Mouse (Mus musculus) lung, adult 2 months (tissue): ENCODE results near the gene T2. TPM values are rescaled to one million over a fixed set of nuclear protein-coding genes. Genes with fewer than 3 reads are reported as not detected.
A peak's percentile ranks its signal among the peaks of the same experiment; 100 is the strongest.
"Not testable (repeated sequence)": the region's sequence is repeated elsewhere in the genome, so short reads cannot be mapped to it uniquely, and the experiment has no call there.

Source experiments
- DNase-seq: peaks from one replicate; pipeline ENCODE4 v3.0.0; 2022
- H3K4me1 ChIP-seq: fragments of 200-500 bp; 2 replicates; pipeline ENCODE4 v1.6.1; 2011; ENCODE audit warnings: low read length; ENCODE audit not compliant: control insufficient read depth, insufficient read depth
- H3K4me3 ChIP-seq: fragments of 200-500 bp; replicated peaks from 2 replicates; pipeline ENCODE3; 2011; ENCODE audit warnings: low read depth, mild to moderate bottlenecking, control low read depth, low read length; ENCODE audit errors: extremely low read depth
- CTCF ChIP-seq: fragments of 200-500 bp; IDR thresholded peaks from 2 replicates; pipeline ENCODE4 v1.5.1; 2011; ENCODE audit warnings: mild to moderate bottlenecking, low read length, control low read depth; ENCODE audit not compliant: insufficient read depth
- POLR2A ChIP-seq: fragments of 200-500 bp; IDR thresholded peaks from 2 replicates; pipeline ENCODE4 v1.6.1; 2011; ENCODE audit warnings: low read depth, mild to moderate bottlenecking, control low read depth, low read length, borderline replicate concordance; ENCODE audit errors: extremely low read depth
- WGBS: fragments of 180-500 bp; shearing (Covaris S2); methylation state at CpG from one replicate; pipeline ENCODE4 v1.1.7; 2018; 5-methylcytosine and 5-hydroxymethylcytosine counted together
- polyA plus RNA-seq: library from polyadenylated mRNA; depleted of rRNA; stranded (reverse); fragments of >200 nt; gene quantifications from 2 replicates; pipeline ENCODE4 v1.2.3, GENCODE M21; 2012; rRNA removed

Gene T2
- 3.5 and 3.7 TPM in 2 replicates for polyA plus RNA-seq

- no peaks in the 10 kb centered on the region for H3K4me1 ChIP-seq
- no peak for TF ChIP-seq CTCF
- H3K4me3 ChIP-seq = no peak within 1 kb of the TSS
- DNase-seq = no peak
- WGBS = 72% methylated on average over 6 of the region's 6 CpGs
These were observed at the start of gene T2 for GRCm38 (mm10) chr17:8355692-8356091. T2 (plus strand) TSS chr17:8355992.

GRCm38 (mm10) chr17:8310838-8311614, 44.8 kb upstream of the T2 start, which contains the start of gene Sft2d1:
Sft2d1 (plus strand) TSS chr17:8311102.
- DNase-seq = peak; percentile 96
- no peak for TF ChIP-seq CTCF
- TF ChIP-seq POLR2A = peak; percentile 82; the same call in 1 of the 2 replicates
- WGBS = under 1% methylated on average over 54 of the region's 54 CpGs
- peaks cover 10% of the 10 kb centered on the region; the same call in 1 of the 2 replicates for H3K4me1 ChIP-seq
- peak within 1 kb of the TSS; percentile 64 for H3K4me3 ChIP-seq

- DNase-seq = no peak
- 10% methylated on average over 3 of the region's 3 CpGs for WGBS
- no peak for TF ChIP-seq CTCF
- TF ChIP-seq POLR2A = no peak
- peaks cover 10% of the 10 kb centered on the region; the same call in 1 of the 2 replicates for H3K4me1 ChIP-seq
- H3K4me3 ChIP-seq = peak overlapping the region; percentile 61
These were observed 44.0 kb upstream of the T2 start for GRCm38 (mm10) chr17:8311751-8312150.

- TF ChIP-seq POLR2A = no peak
- TF ChIP-seq CTCF = no peak
- no peak for DNase-seq
- peaks cover 10% of the 10 kb centered on the region; the same call in 1 of the 2 replicates for H3K4me1 ChIP-seq
- H3K4me3 ChIP-seq = no peak overlapping the region
- WGBS = 87% methylated on average over 3 of the region's 3 CpGs
These were observed 41.8 kb upstream of the T2 start for GRCm38 (mm10) chr17:8313976-8314375.

- TF ChIP-seq CTCF (peak; percentile 63; the same call in 1 of the 2 replicates), POLR2A (no peak)
- no peak overlapping the region for H3K4me3 ChIP-seq
- 68% methylated on average over 1 of the region's 1 CpGs for WGBS
- DNase-seq = peak; percentile 32
- H3K4me1 ChIP-seq = peaks cover 10% of the 10 kb centered on the region; the same call in 1 of the 2 replicates
These were observed 39.5 kb upstream of the T2 start for GRCm38 (mm10) chr17:8316251-8316650.

GRCm38 (mm10) chr17:8326877-8327276, 28.9 kb upstream of the T2 start:
- not testable (repeated sequence) for DNase-seq, H3K4me3 ChIP-seq, H3K4me1 ChIP-seq
- WGBS = 95% methylated on average over 11 of the region's 11 CpGs

GRCm38 (mm10) chr17:8328511-8329174, 27.1 kb upstream of the T2 start:
- no peak for DNase-seq

GRCm38 (mm10) chr17:8330602-8331001, 25.2 kb upstream of the T2 start:
- 61% methylated on average over 5 of the region's 5 CpGs for WGBS

More at GRCm38 (mm10) chr17:8328511-8329174, 27.1 kb upstream of the T2 start:
- 81% methylated on average over 7 of the region's 7 CpGs for WGBS
- TF ChIP-seq POLR2A (no peak), CTCF (peak; percentile 41)
- Histone ChIP-seq H3K4me3 (no peak overlapping the region), H3K4me1 (no peaks in the 10 kb centered on the region)

GRCm38 (mm10) chr17:8337159-8337558, 18.6 kb upstream of the T2 start, which contains the start of gene Prr18:
Prr18 (plus strand) TSS chr17:8337459.
- H3K4me1 ChIP-seq = peaks cover 13% of the 10 kb centered on the region
- 93% methylated on average over 1 of the region's 5 CpGs for WGBS
- DNase-seq, H3K4me3 ChIP-seq: not testable (repeated sequence)

More at GRCm38 (mm10) chr17:8330602-8331001, 25.2 kb upstream of the T2 start:
- DNase-seq = no peak
- H3K4me1 ChIP-seq = no peaks in the 10 kb centered on the region
- H3K4me3 ChIP-seq = no peak overlapping the region
- TF ChIP-seq CTCF = no peak
- no peak for TF ChIP-seq POLR2A
